Mouse (Mus musculus): ENCODE results near the gene Gm12695.

- TF ChIP-seq CTCF (conservative IDR thresholded peaks at IDR 0.05; ENCODE audit: low read length) (no peak), NANOG (IDR thresholded peaks at IDR 0.05; ENCODE audit: borderline replicate concordance, low read length) (no peak)
Observed at GRCm38 (mm10) chr4:96766396-96766998, 18.5 kb downstream of the Gm12695 start.
